Mouse (Mus musculus): ENCODE results near the gene Tars2. TPM values are rescaled to one million over a fixed set of nuclear protein-coding genes. Genes with fewer than 3 reads are reported as not detected.

Tars2 gene
- 18.6 and 20.3 TPM in 2 replicates for polyA plus RNA-seq (2015; fragmentation: Nextera tagmentation; extraction: Ambion mirVana)

GRCm38 (mm10) chr3:95760106-95760505 is at the start of gene Tars2:
Gene Tars2, minus strand, starts transcription at chr3:95760206.

GRCm38 (mm10) chr3:95739353-95740104 is 20.5 kb downstream of the Tars2 start, which contains the start of gene Ecm1:
Gene Ecm1, minus strand, starts transcription at chr3:95739569.

Small RNAs within 50 kb of the gene (microRNA-seq; reads per million reads assigned to microRNA genes)
- gene Mir7014, result 0 reads per million in 2 experiments

Other genes starting within 250 kb of the Tars2 start
- gene Ctss, start 233.4 kb downstream of the Tars2 start, polyA plus RNA-seq (2015; fragmentation: Nextera tagmentation; extraction: Ambion mirVana), result 17.9 and 18.1 TPM in 2 replicates
- gene Hormad1, start 200.5 kb downstream of the Tars2 start, polyA plus RNA-seq (2015; fragmentation: Nextera tagmentation; extraction: Ambion mirVana), result not detected in 2 replicates
- 14.2 and 15.1 TPM in 2 replicates for gene Golph3l, start 171.3 kb downstream of the Tars2 start, polyA plus RNA-seq (2015; fragmentation: Nextera tagmentation; extraction: Ambion mirVana)
- 45.0 and 48.0 TPM in 2 replicates for gene Ensa, start 135.2 kb downstream of the Tars2 start, polyA plus RNA-seq (2015; fragmentation: Nextera tagmentation; extraction: Ambion mirVana)
- gene Mcl1, start 101.4 kb downstream of the Tars2 start, polyA plus RNA-seq (2015; fragmentation: Nextera tagmentation; extraction: Ambion mirVana), result 58.3 and 62.3 TPM in 2 replicates
- gene Adamtsl4, start 72.3 kb downstream of the Tars2 start, polyA plus RNA-seq (2015; fragmentation: Nextera tagmentation; extraction: Ambion mirVana), result 10.3 and 11.1 TPM in 2 replicates
- 20.5 and 31.0 TPM in 2 replicates for gene Ecm1, start 20.6 kb downstream of the Tars2 start, polyA plus RNA-seq (2015; fragmentation: Nextera tagmentation; extraction: Ambion mirVana)
- 13.6 and 15.4 TPM in 2 replicates for gene Rprd2, start 58.7 kb upstream of the Tars2 start, polyA plus RNA-seq (2015; fragmentation: Nextera tagmentation; extraction: Ambion mirVana)
- gene Prpf3, start 95.7 kb upstream of the Tars2 start, polyA plus RNA-seq (2015; fragmentation: Nextera tagmentation; extraction: Ambion mirVana), result 11.5 and 12.3 TPM in 2 replicates
- 362 and 384 TPM in 2 replicates for gene Mrps21, start 111.3 kb upstream of the Tars2 start, polyA plus RNA-seq (2015; fragmentation: Nextera tagmentation; extraction: Ambion mirVana)
- 0.56 and 1.0 TPM in 2 replicates for gene Ciart, start 122.0 kb upstream of the Tars2 start, polyA plus RNA-seq (2015; fragmentation: Nextera tagmentation; extraction: Ambion mirVana)
- gene BC028528, start 131.8 kb upstream of the Tars2 start, polyA plus RNA-seq (2015; fragmentation: Nextera tagmentation; extraction: Ambion mirVana), result 21.8 and 23.9 TPM in 2 replicates
- 22.3 and 33.7 TPM in 2 replicates for gene Aph1a, start 133.8 kb upstream of the Tars2 start, polyA plus RNA-seq (2015; fragmentation: Nextera tagmentation; extraction: Ambion mirVana)
- gene Car14, start 144.5 kb upstream of the Tars2 start, polyA plus RNA-seq (2015; fragmentation: Nextera tagmentation; extraction: Ambion mirVana), result 19.2 and 21.7 TPM in 2 replicates
- gene Anp32e, start 169.0 kb upstream of the Tars2 start, polyA plus RNA-seq (2015; fragmentation: Nextera tagmentation; extraction: Ambion mirVana), result 83.9 and 101 TPM in 2 replicates
- 77.5 and 80.0 TPM in 2 replicates for gene Plekho1, start 235.8 kb upstream of the Tars2 start, polyA plus RNA-seq (2015; fragmentation: Nextera tagmentation; extraction: Ambion mirVana)

Measured in skeletal muscle tissue, postnatal 0 days (tissue).